Mouse (Mus musculus) bone marrow, adult 2 months (tissue): Measurements from ENCODE around the gene Mon2. TPM values are rescaled to one million over a fixed set of nuclear protein-coding genes. Genes with fewer than 3 reads are reported as not detected.

ENCODE experiments used
- H3K27ac ChIP-seq: fragments of 200-500 bp; 2 replicates; pipeline ENCODE4 v1.5.1; 2012; ENCODE audit warnings: low read depth, mild to moderate bottlenecking, control low read depth, inconsistent platforms, low read length; ENCODE audit not compliant: control insufficient read depth, poor library complexity, insufficient read depth
- H3K4me1 ChIP-seq: fragments of 200-500 bp; 2 replicates; pipeline ENCODE4 v1.6.1; 2011; ENCODE audit warnings: low read length; ENCODE audit not compliant: control insufficient read depth, insufficient read depth
- H3K4me3 ChIP-seq: fragments of 200-500 bp; replicated peaks from 2 replicates; pipeline ENCODE3; 2011; ENCODE audit warnings: mild to moderate bottlenecking, low read depth, low read length, control low read depth; ENCODE audit not compliant: control insufficient read depth
- CTCF ChIP-seq: fragments of 200-500 bp; IDR thresholded peaks from 2 replicates; pipeline ENCODE4 v1.5.1; 2011; ENCODE audit warnings: low read length, control low read depth; ENCODE audit not compliant: control insufficient read depth, insufficient read depth
- POLR2A ChIP-seq: fragments of 200-500 bp; IDR thresholded peaks from 2 replicates; pipeline ENCODE4 v1.6.1; 2011; ENCODE audit warnings: low read depth, mild to moderate bottlenecking, control low read depth, low read length, borderline replicate concordance; ENCODE audit not compliant: control insufficient read depth
- WGBS: fragments of 180-500 bp; shearing (Covaris S2); methylation state at CpG from one replicate; pipeline ENCODE4 v1.1.7; 2018; 5-methylcytosine and 5-hydroxymethylcytosine counted together
- polyA plus RNA-seq: library from polyadenylated mRNA; stranded (reverse); fragments of >200 nt; gene quantifications from 2 replicates; pipeline ENCODE4 v1.2.4, GENCODE M21; 2011; ENCODE audit warnings: low replicate concordance; ENCODE audit not compliant: missing spikeins, insufficient read depth, insufficient read length

Mon2 gene
- polyA plus RNA-seq, 1 experiment, result 24.4 TPM

- Histone ChIP-seq H3K4me1 (peaks cover 3% of the 10 kb centered on the region; the same call in 1 of the 2 replicates), H3K27ac (peak overlapping the region; percentile 100), H3K4me3 (peak overlapping the region; percentile 99)
- TF ChIP-seq CTCF, result no peak
- TF ChIP-seq POLR2A, result no peak
- WGBS, result 1% methylated on average over 10 of the region's 10 CpGs
These were observed 91.6 kb downstream of the Mon2 start for GRCm38 (mm10) chr10:122984531-122985251.

- TF ChIP-seq POLR2A (no peak), CTCF (no peak)
- 22% methylated on average over 10 of the region's 10 CpGs for WGBS
- Histone ChIP-seq H3K4me3 (peak overlapping the region; percentile 53), H3K4me1 (peaks cover 3% of the 10 kb centered on the region; the same call in 1 of the 2 replicates), H3K27ac (no peak overlapping the region)
These were observed 92.5 kb downstream of the Mon2 start for GRCm38 (mm10) chr10:122983579-122984530.

- TF ChIP-seq POLR2A (no peak), CTCF (no peak)
- no peak overlapping the region for H3K27ac ChIP-seq
- H3K4me3 ChIP-seq, result peak overlapping the region; percentile 13
- H3K4me1 ChIP-seq, result peaks cover 3% of the 10 kb centered on the region; the same call in 1 of the 2 replicates
- 20% methylated on average over 11 of the region's 11 CpGs for WGBS
These were observed 93.3 kb downstream of the Mon2 start for GRCm38 (mm10) chr10:122982909-122983578.

GRCm38 (mm10) chr10:122980123-122980522, 96.2 kb downstream of the Mon2 start:
- Histone ChIP-seq H3K4me1 (peaks cover 3% of the 10 kb centered on the region; the same call in 1 of the 2 replicates), H3K4me3 (no peak overlapping the region), H3K27ac (no peak overlapping the region)
- TF ChIP-seq POLR2A, result no peak
- no peak for TF ChIP-seq CTCF
- 96% methylated on average over 12 of the region's 12 CpGs for WGBS

- no peak overlapping the region for H3K27ac ChIP-seq
- H3K4me1 ChIP-seq, result peaks cover 3% of the 10 kb centered on the region; the same call in 1 of the 2 replicates
- TF ChIP-seq POLR2A (no peak), CTCF (no peak)
- no peak overlapping the region for H3K4me3 ChIP-seq
These were observed 96.9 kb downstream of the Mon2 start for GRCm38 (mm10) chr10:122979356-122979755.

- H3K4me3 ChIP-seq, result no peak overlapping the region
- H3K4me1 ChIP-seq, result peaks cover 2% of the 10 kb centered on the region; the same call in 1 of the 2 replicates
- WGBS, result 37% methylated on average over 9 of the region's 9 CpGs
- TF ChIP-seq POLR2A, result no peak
- H3K27ac ChIP-seq, result no peak overlapping the region
These were observed 100.3 kb downstream of the Mon2 start for GRCm38 (mm10) chr10:122976038-122976437.

- no peak overlapping the region for H3K4me3 ChIP-seq
- TF ChIP-seq CTCF (no peak), POLR2A (no peak)
- H3K27ac ChIP-seq, result no peak overlapping the region
- peaks cover 2% of the 10 kb centered on the region; the same call in 1 of the 2 replicates for H3K4me1 ChIP-seq
These were observed 103.1 kb downstream of the Mon2 start for GRCm38 (mm10) chr10:122973241-122973640.

- TF ChIP-seq CTCF, result no peak
- no peaks in the 10 kb centered on the region for H3K4me1 ChIP-seq
- H3K27ac ChIP-seq, result no peak overlapping the region
- no peak overlapping the region for H3K4me3 ChIP-seq
- WGBS, result 45% methylated on average over 7 of the region's 7 CpGs
These were observed 106.1 kb downstream of the Mon2 start for GRCm38 (mm10) chr10:122970188-122970587.
